Mouse (Mus musculus): ENCODE data around the gene Smad1.

DNA sequence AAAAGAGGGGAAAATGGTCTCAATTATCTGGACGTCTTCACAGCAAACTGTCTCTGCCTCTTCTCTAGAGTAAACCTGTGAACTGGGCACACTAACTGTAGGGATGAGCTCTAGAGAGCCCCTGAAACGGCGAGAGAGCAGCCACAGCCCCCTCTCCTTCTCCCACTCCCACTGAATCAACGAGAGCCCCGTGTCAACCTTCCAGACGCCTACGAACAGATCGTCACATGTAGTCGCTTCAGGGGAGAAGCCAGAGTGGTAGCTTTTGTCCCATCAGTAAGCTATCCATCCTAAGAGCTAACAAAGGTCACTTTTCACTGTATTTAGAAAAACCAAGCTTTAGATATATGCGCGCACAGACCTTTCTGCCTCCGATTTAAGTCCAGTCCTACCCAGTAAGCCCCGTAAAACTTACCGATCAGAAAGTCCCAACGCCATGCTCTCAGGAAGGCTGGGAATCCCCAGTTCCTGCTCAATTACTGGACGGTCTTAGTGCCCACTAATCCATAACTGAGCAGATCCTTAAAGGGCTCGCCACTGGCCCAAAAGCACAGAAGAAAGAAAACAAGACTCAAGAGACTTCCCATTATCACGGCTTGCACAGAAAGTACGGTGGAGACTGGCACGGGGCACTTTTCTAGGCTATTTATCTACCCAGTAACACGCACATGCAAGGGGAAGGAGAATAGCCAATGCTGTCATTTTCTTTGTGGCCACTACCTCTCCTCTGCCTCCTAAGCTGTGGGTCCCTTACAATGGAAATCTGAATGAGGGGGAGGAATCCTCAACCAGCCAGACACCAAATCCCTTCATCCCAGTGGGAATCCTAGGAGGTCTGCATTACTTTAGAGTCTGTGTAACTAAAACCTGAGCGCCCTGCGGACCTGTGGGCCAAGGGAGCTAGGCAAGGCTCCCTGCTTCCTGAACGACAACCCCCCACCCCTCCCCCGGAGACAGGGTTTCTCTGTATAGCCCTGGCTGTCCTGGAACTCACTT, 14.7 kb downstream of the Smad1 start:
- TF ChIP-seq CTCF (IDR thresholded peaks at IDR 0.05; ENCODE audit: insufficient read depth, low read depth, low read length) (no peak), POLR2A (IDR thresholded peaks at IDR 0.05; ENCODE audit: insufficient read depth, low read depth, low read length) (no peak)

All from olfactory bulb, adult 2 months (tissue).